8 mouse cellular contexts compared by ENCODE assay signal in genomic region chr1:171360656-171361055, GRCm38 (mm10). TPM values are rescaled to one million over a fixed set of nuclear protein-coding genes. Genes with fewer than 3 reads are reported as not detected.
A peak's percentile ranks its signal among the peaks of the same experiment; 100 is the strongest.
DNase-seq lines count a peak whose midpoint lies in the region; ATAC-seq and TF ChIP-seq lines count a peak whose summit lies in the region.

Gene Klhdc9 (minus strand): TSS chr1:171360798.

- peak; percentile 50 for TF ChIP-seq POLR2A in olfactory bulb, adult 2 months (IDR thresholded peaks at IDR 0.05; ENCODE audit: insufficient read depth, low read depth, low read length)

- H3K4me1 ChIP-seq in hindbrain, embryonic 11.5 days (replicated peaks; ENCODE audit: control insufficient read depth, insufficient read depth, low read length): peaks cover 3% of the 10 kb centered on the region; the same call in 1 of the 2 replicates
- H3K4me1 ChIP-seq in lung, embryonic 15.5 days: peaks cover 15% of the 10 kb centered on the region
- H3K4me1 ChIP-seq in olfactory bulb, adult 2 months (ENCODE audit: control insufficient read depth, insufficient read depth, low read length): peaks cover 8% of the 10 kb centered on the region

- DNase-seq in T-cell, adult 2 months (ENCODE audit: low spot score): peak; percentile 94
- DNase-seq in cerebellum, postnatal 14 days: peak; percentile 92 to 93
- peak; percentile 91 to 95 for DNase-seq in frontal cortex, postnatal 10 days (ENCODE audit: low spot score in 2 of 2)
- DNase-seq in hindbrain, embryonic 11.5 days (ENCODE audit: low spot score): peak; percentile 94
- DNase-seq in layer of hippocampus, adult 9-11 months: peak; percentile 94
- DNase-seq in testis, postnatal 14 days (ENCODE audit: low spot score): peak; percentile 89

- peak within 1 kb of the TSS; percentile 86 for H3K4me2 ChIP-seq in hindbrain, embryonic 11.5 days (replicated peaks; ENCODE audit: low read depth, low read length)
- H3K4me2 ChIP-seq in lung, embryonic 15.5 days: peak within 1 kb of the TSS; percentile 75

- peak within 1 kb of the TSS; percentile 65 for H3K9ac ChIP-seq in hindbrain, embryonic 11.5 days (ENCODE audit: low read depth, low read length)
- peak within 1 kb of the TSS; percentile 42 for H3K9ac ChIP-seq in lung, embryonic 15.5 days

- H3K27ac ChIP-seq in hindbrain, embryonic 11.5 days (ENCODE audit: low read depth, low read length): peak within 1 kb of the TSS; percentile 48
- H3K27ac ChIP-seq in lung, embryonic 15.5 days: peak within 1 kb of the TSS; percentile 25; the same call in 1 of the 2 replicates
- peak within 1 kb of the TSS; percentile 96 for H3K27ac ChIP-seq in olfactory bulb, adult 2 months (ENCODE audit: insufficient read depth, low read depth, low read length)

- peak; percentile 93 for ATAC-seq in hindbrain, embryonic 11.5 days (ENCODE audit: low FRiP score)
- ATAC-seq in lung, embryonic 15.5 days (ENCODE audit: borderline replicate concordance, extremely low read depth, low FRiP score, low TSS enrichment): peak; percentile 95

- no peak for TF ChIP-seq CTCF in olfactory bulb, adult 2 months (IDR thresholded peaks at IDR 0.05; ENCODE audit: insufficient read depth, low read depth, low read length)

- no peaks in the 10 kb centered on the region for H3K27me3 ChIP-seq in hindbrain, embryonic 11.5 days (ENCODE audit: control insufficient read depth, insufficient read depth, low read length)
- H3K27me3 ChIP-seq in lung, embryonic 15.5 days: no peaks in the 10 kb centered on the region

- H3K9me3 ChIP-seq in hindbrain, embryonic 11.5 days (ENCODE audit: control insufficient read depth, low read length): 0 out of 2 replicates have a peak, but pooled peaks cover 2% of the 10 kb centered on the region
- no peaks in the 10 kb centered on the region; the same call in 1 of the 2 replicates for H3K9me3 ChIP-seq in lung, embryonic 15.5 days

- under 1% methylated on average over 21 of the region's 21 CpGs for whole genome bisulfite sequencing in hindbrain, embryonic 11.5 days
- WGBS in lung, embryonic 15.5 days: 3% methylated on average over 21 of the region's 21 CpGs
- WGBS in olfactory bulb, adult 2 months: 1% methylated on average over 21 of the region's 21 CpGs

- peak within 1 kb of the TSS; percentile 52 for H3K4me3 ChIP-seq in hindbrain, embryonic 11.5 days (ENCODE audit: low read depth, low read length)
- peak within 1 kb of the TSS; percentile 49 for H3K4me3 ChIP-seq in lung, embryonic 15.5 days
- H3K4me3 ChIP-seq in olfactory bulb, adult 2 months (ENCODE audit: insufficient read depth, low read depth, low read length): peak within 1 kb of the TSS; percentile 70

- H3K36me3 ChIP-seq in hindbrain, embryonic 11.5 days (ENCODE audit: control insufficient read depth, insufficient read depth, low read length): no peaks in the 10 kb centered on the region
- peaks cover 30% of the 10 kb centered on the region for H3K36me3 ChIP-seq in lung, embryonic 15.5 days

RNA-seq across cellular contexts. Expression of gene Klhdc9, which starts in this region (rescaled TPM):
- 1.3 and 2.0 TPM in 2 replicates for polyA plus RNA-seq in hindbrain, embryonic 11.5 days (2014; fragmentation: Nextera tagmentation; extraction: Ambion mirVana)
- polyA plus RNA-seq in lung, embryonic 15.5 days (2015; fragmentation: Nextera tagmentation; extraction: Ambion mirVana): 2.1 and 2.6 TPM in 2 replicates
- polyA plus RNA-seq in olfactory bulb, adult 2 months (2012; ENCODE audit: insufficient read depth, insufficient read length, low replicate concordance, missing spikeins): not detected in 2 replicates

Comparison
In these comparisons a context has a peak if more than half of its experiments do, and no peak if none do; other contexts are left out.
1. Peak in every context shown above with its lines: DNase-seq, ATAC-seq, H3K4me3 ChIP-seq and H3K27ac ChIP-seq.
2. H3K27ac ChIP-seq: peak in every context shown above with its lines; median percentile 96 in olfactory bulb, adult 2 months; 48 in hindbrain, embryonic 11.5 days; 25 in lung, embryonic 15.5 days.